Mouse (Mus musculus): Measurements from ENCODE around the gene Rfx7. TPM values are rescaled to one million over a fixed set of nuclear protein-coding genes. Genes with fewer than 3 reads are reported as not detected.

The Rfx7 gene
- polyA plus RNA-seq, 1 experiment = 54.6 TPM

DNA sequence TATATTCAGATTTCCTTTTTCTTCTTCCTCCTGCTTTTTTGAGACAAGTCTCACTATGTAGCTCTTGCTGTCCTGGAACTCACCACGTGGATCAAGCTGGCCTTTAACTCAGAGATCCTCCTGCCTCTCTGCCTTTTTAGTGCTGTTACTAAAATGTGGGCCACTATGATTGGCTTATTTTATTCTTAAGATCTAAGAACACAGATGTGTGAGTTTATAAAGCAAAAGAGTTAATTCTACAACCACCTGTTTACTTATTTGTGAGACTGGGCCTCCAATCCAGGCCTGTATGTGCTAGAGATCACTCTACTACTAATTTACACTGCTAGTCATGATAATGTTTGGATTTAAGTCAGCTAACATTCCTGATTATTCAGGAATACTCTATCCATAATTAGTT, 128.9 kb downstream of the Rfx7 start:
- peak overlapping the region; percentile 68; the same call in 1 of the 2 replicates for H3K27ac ChIP-seq (ENCODE audit: insufficient read depth, low read length)
- peaks cover 8% of the 10 kb centered on the region for H3K4me1 ChIP-seq (ENCODE audit: control insufficient read depth, insufficient read depth, low read length)
- TF ChIP-seq EP300 (IDR thresholded peaks at IDR 0.05; ENCODE audit: insufficient read depth, low read depth, low read length) (no peak), POLR2A (IDR thresholded peaks at IDR 0.05; ENCODE audit: insufficient read depth, low read length) (no peak), CTCF (IDR thresholded peaks at IDR 0.05; ENCODE audit: low read depth, low read length) (no peak)
- H3K27me3 ChIP-seq (ENCODE audit: control insufficient read depth, insufficient read depth, low read length, poor library complexity, severe bottlenecking) = no peaks in the 10 kb centered on the region
- no peaks in the 10 kb centered on the region for H3K9me3 ChIP-seq (replicated peaks; ENCODE audit: control insufficient read depth, insufficient read depth, low read length, poor library complexity, severe bottlenecking)
- peak overlapping the region; percentile 99 for H3K9ac ChIP-seq (ENCODE audit: low read depth, poor library complexity, severe bottlenecking)
- H3K36me3 ChIP-seq (ENCODE audit: control insufficient read depth, insufficient read depth, low read length, poor library complexity, severe bottlenecking) = peaks cover 25% of the 10 kb centered on the region
- H3K4me3 ChIP-seq (ENCODE audit: low read depth, low read length) = no peak overlapping the region

DNA sequence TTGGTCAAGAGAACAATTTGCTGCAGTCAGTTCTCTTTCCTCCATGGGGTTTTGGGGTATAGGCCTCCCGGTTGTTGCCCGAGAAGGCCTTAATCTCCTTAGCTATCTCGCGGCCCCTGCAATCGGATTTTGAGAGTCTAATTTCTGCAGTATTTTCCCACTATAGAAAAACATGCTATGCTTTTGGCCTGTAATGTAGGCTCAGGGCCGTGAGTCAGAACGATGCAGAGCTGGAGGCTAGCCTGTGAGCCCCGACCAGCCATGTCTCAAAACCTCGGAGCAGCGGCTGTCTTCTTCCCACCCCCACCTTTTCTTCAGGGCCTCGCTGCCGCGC, 129.5 kb downstream of the Rfx7 start:
- Histone ChIP-seq H3K9ac (ENCODE audit: low read depth, poor library complexity, severe bottlenecking) (peak overlapping the region; percentile 99), H3K36me3 (ENCODE audit: control insufficient read depth, insufficient read depth, low read length, poor library complexity, severe bottlenecking) (peaks cover 28% of the 10 kb centered on the region), H3K9me3 (replicated peaks; ENCODE audit: control insufficient read depth, insufficient read depth, low read length, poor library complexity, severe bottlenecking) (no peaks in the 10 kb centered on the region), H3K4me1 (ENCODE audit: control insufficient read depth, insufficient read depth, low read length) (peaks cover 6% of the 10 kb centered on the region), H3K27ac (ENCODE audit: insufficient read depth, low read length) (peak overlapping the region; percentile 82), H3K4me3 (ENCODE audit: low read depth, low read length) (peak overlapping the region; percentile 71), H3K27me3 (ENCODE audit: control insufficient read depth, insufficient read depth, low read length, poor library complexity, severe bottlenecking) (no peaks in the 10 kb centered on the region)
- TF ChIP-seq POLR2A (IDR thresholded peaks at IDR 0.05; ENCODE audit: insufficient read depth, low read length) (peak; percentile 26), CTCF (IDR thresholded peaks at IDR 0.05; ENCODE audit: low read depth, low read length) (no peak), EP300 (IDR thresholded peaks at IDR 0.05; ENCODE audit: insufficient read depth, low read depth, low read length) (0 out of 2 replicates have a peak, but pooled peaks have one; percentile 14)

DNA sequence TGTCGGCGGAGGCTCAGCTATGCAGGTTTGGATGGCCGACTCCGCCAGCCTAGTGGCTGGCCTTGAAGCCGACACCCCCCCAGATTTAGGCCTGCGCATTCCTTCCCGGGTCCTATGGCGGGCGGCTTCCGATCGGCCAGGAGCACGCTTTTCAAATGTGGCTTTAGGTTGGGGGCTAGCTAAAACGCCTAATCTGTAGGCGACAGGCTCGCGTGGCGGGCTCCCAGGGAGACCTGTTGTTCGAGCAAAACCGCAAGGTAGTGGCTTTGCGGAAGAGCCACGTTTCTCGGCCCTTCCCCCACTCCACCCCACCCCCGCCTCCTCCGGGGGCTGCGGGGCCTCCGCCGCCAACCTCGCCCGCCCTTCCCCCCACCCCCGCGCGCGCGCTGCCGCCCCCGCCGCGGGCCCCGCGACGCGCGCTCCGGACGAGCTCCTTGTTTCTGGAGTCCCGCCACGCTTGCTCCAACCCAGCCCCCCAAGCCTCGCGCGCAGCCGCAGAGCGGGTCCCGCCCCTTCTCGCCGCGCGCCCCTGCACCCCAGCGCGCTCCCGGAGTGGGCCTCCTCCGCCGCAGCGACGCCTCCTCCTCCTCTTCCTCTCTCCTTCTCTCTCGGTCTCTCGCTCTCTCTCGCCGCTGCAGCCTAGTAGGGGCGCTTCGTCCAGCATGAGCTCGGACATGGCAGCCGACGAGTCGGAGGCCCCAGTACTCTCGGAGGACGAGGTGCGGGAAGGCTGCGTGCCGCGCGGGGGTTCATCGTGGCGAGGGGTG, 130.0 kb downstream of the Rfx7 start, which contains the start of gene Nedd4:
TSS of gene Nedd4 (plus strand) at position 452 of the 767 bp plus-strand sequence.
- peak; percentile 54 for TF ChIP-seq POLR2A (IDR thresholded peaks at IDR 0.05; ENCODE audit: insufficient read depth, low read length)
- no peak for TF ChIP-seq EP300 (IDR thresholded peaks at IDR 0.05; ENCODE audit: insufficient read depth, low read depth, low read length)
- Histone ChIP-seq H3K9ac (ENCODE audit: low read depth, poor library complexity, severe bottlenecking) (peak within 1 kb of the TSS; percentile 99), H3K9me3 (replicated peaks; ENCODE audit: control insufficient read depth, insufficient read depth, low read length, poor library complexity, severe bottlenecking) (no peaks in the 10 kb centered on the region), H3K36me3 (ENCODE audit: control insufficient read depth, insufficient read depth, low read length, poor library complexity, severe bottlenecking) (peaks cover 32% of the 10 kb centered on the region), H3K27me3 (ENCODE audit: control insufficient read depth, insufficient read depth, low read length, poor library complexity, severe bottlenecking) (no peaks in the 10 kb centered on the region), H3K4me3 (ENCODE audit: low read depth, low read length) (peak within 1 kb of the TSS; percentile 96), H3K27ac (ENCODE audit: insufficient read depth, low read length) (peak within 1 kb of the TSS; percentile 85), H3K4me1 (ENCODE audit: control insufficient read depth, insufficient read depth, low read length) (peaks cover 4% of the 10 kb centered on the region)

DNA sequence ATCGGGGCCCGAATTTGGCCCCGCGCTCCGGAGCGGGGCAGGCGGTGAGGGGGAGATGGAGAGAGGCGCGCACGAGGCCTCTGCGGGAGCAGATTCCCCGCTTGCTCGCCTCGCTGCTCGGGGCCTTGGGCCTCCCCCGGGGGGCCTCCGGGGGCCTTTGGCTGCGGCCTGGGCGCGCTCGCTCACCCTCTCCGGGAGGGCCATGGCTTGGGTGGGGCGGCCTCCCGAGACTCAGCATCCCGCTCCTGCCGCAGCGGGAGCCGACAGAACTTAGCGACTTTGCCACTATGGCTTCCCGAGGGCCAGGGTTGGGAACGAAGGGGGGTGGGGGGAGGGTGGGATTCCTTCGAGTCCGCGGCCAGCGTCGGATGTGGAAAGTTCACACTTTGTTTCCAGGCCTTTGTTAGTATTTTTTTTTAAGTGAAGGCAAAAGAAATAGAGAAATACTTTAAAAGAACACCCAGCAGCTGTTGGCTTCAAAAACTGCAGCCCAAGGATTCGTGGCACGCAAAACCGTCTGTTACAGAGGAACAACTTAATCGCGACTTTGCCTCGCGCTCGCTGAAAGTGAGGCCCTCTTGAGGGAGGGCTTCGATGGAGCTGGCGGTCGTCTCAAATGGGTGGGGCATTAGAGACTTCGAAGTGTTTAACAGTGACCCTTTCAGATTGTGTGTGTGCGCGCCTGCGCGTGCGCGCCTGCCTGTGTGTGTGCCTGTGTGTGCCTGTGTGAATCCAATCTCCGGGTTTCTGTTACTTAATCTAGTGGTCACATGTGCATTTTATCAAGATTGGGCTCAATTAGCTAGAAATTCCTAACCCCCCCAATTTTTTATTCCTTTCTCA, 130.9 kb downstream of the Rfx7 start:
- Histone ChIP-seq H3K4me3 (ENCODE audit: low read depth, low read length) (peak overlapping the region; percentile 96), H3K27me3 (ENCODE audit: control insufficient read depth, insufficient read depth, low read length, poor library complexity, severe bottlenecking) (no peaks in the 10 kb centered on the region), H3K9me3 (replicated peaks; ENCODE audit: control insufficient read depth, insufficient read depth, low read length, poor library complexity, severe bottlenecking) (no peaks in the 10 kb centered on the region), H3K4me1 (ENCODE audit: control insufficient read depth, insufficient read depth, low read length) (peaks cover 3% of the 10 kb centered on the region), H3K9ac (ENCODE audit: low read depth, poor library complexity, severe bottlenecking) (peak overlapping the region; percentile 99), H3K27ac (ENCODE audit: insufficient read depth, low read length) (peak overlapping the region; percentile 85), H3K36me3 (ENCODE audit: control insufficient read depth, insufficient read depth, low read length, poor library complexity, severe bottlenecking) (peaks cover 39% of the 10 kb centered on the region)
- TF ChIP-seq EP300 (IDR thresholded peaks at IDR 0.05; ENCODE audit: insufficient read depth, low read depth, low read length) = 0 out of 2 replicates have a peak, but pooled peaks have one; percentile 26
- TF ChIP-seq CTCF (IDR thresholded peaks at IDR 0.05; ENCODE audit: low read depth, low read length) = no peak
- TF ChIP-seq POLR2A (IDR thresholded peaks at IDR 0.05; ENCODE audit: insufficient read depth, low read length) = peak; percentile 71

DNA sequence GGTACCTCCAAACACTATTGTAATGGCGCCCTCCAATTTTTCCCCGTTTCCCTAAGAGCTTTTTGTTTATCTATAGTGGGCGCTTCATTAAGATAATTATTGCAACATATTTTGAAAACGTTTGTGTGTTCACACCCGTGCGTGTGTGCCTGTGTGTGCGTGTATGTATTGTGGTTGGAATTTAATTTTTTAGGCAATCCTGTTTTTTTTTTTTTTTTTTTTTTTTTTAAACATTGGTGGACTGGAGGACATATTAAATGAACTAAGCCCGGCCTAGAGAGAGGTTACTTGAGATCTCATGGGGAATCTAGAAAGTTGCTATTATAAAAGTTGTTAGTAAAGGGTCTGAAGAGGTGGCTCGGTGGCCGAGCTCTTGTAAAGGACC, 131.5 kb downstream of the Rfx7 start:
- peaks cover 3% of the 10 kb centered on the region for H3K4me1 ChIP-seq (ENCODE audit: control insufficient read depth, insufficient read depth, low read length)
- TF ChIP-seq EP300 (IDR thresholded peaks at IDR 0.05; ENCODE audit: insufficient read depth, low read depth, low read length) (no peak), POLR2A (IDR thresholded peaks at IDR 0.05; ENCODE audit: insufficient read depth, low read length) (no peak), CTCF (IDR thresholded peaks at IDR 0.05; ENCODE audit: low read depth, low read length) (no peak)

More for the DNA sequence above, 131.5 kb downstream of the Rfx7 start:
- H3K9me3 ChIP-seq (replicated peaks; ENCODE audit: control insufficient read depth, insufficient read depth, low read length, poor library complexity, severe bottlenecking) = no peaks in the 10 kb centered on the region
- peak overlapping the region; percentile 99 for H3K9ac ChIP-seq (ENCODE audit: low read depth, poor library complexity, severe bottlenecking)
- peak overlapping the region; percentile 80 for H3K4me3 ChIP-seq (ENCODE audit: low read depth, low read length)
- peaks cover 41% of the 10 kb centered on the region for H3K36me3 ChIP-seq (ENCODE audit: control insufficient read depth, insufficient read depth, low read length, poor library complexity, severe bottlenecking)
- H3K27ac ChIP-seq (ENCODE audit: insufficient read depth, low read length) = peak overlapping the region; percentile 85; the same call in 1 of the 2 replicates
- H3K27me3 ChIP-seq (ENCODE audit: control insufficient read depth, insufficient read depth, low read length, poor library complexity, severe bottlenecking) = no peaks in the 10 kb centered on the region
